Mouse (Mus musculus) lung, postnatal 0 days (tissue): ENCODE data around the gene Cd28.

ENCODE experiments used
- CTCF ChIP-seq: IDR thresholded peaks from 2 replicates; pipeline ENCODE4 v1.5.1; 2016; ENCODE audit warnings: antibody characterized with exemption, mild to moderate bottlenecking
- EP300 ChIP-seq: IDR thresholded peaks from 2 replicates; pipeline ENCODE4 v1.6.1; 2016; ENCODE audit warnings: antibody characterized with exemption, mild to moderate bottlenecking, control low read depth

GRCm38 (mm10) chr1:60755391-60756243, 39.0 kb downstream of the Cd28 start:
- TF ChIP-seq CTCF = no peak
- TF ChIP-seq EP300 = no peak
